Mouse (Mus musculus): Measurements from ENCODE around the gene Slc22a6. TPM values are rescaled to one million over a fixed set of nuclear protein-coding genes. Genes with fewer than 3 reads are reported as not detected.

Slc22a6 gene
- total RNA-seq, 2 experiments from 2014 or later = not detected

GRCm38 (mm10) chr19:8605241-8605558 lies 12.6 kb upstream of the Slc22a6 start:
- ATAC-seq (ENCODE audit: poor library complexity, severe bottlenecking) = no peak

DNA sequence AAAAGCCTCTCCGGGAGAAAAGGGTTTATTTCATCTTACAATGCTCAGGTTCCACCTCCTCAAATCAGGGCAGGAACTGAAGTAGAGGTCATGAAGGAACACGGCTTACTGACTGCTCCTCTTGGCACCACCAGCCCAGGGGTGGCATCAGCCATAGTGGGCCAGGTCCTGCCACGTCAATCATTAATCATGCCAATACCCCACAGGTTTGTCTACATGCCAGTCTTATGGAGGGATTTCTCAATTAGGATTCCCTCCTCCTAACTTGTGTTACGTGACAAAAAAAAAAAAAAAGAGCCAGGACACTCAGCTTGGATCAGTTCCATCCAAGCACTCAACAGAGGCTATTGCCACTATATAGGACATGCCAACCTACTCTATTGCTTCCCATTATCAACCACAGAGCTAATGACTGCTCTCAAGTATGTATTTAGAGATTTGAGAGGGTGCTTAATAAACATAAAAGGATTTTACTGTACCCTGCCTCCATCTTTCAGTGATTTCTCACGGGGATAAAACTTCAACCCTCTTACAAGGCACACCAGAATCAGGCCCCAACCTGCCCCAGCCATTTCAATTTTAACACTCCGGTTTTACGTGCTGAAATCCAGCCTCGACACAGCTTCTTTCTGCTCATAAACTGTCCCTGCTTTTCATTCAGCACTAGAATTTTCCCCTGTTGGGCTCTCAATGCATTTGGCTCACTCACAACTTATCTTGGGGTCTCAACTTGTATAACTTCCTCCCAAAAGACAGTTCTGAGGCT lies 6.3 kb upstream of the Slc22a6 start:
- ATAC-seq (ENCODE audit: poor library complexity, severe bottlenecking) = no peak

DNA sequence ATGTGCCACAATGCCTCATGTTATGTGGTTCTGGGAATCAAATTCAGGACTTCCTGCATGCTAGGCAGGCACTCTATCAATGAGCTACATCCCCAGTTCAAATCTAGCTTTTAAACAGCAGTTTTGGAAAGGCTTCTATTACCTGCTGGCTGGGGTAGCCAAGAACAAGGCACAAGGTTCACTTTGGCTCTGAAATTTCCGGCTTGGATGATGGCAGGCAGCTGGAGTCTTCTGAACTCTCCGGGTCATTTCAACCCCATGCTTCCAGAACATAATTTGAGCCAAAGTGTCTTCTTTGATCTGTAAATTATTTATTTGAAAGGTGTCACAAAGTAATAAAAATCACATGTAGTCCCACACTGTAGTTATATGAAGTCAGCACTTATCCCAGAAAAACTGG lies 4.7 kb upstream of the Slc22a6 start:
- no peak for ATAC-seq (ENCODE audit: poor library complexity, severe bottlenecking)

- no peak for ATAC-seq (ENCODE audit: poor library complexity, severe bottlenecking)
Measured at GRCm38 (mm10) chr19:8614343-8614742, 3.5 kb upstream of the Slc22a6 start.

DNA sequence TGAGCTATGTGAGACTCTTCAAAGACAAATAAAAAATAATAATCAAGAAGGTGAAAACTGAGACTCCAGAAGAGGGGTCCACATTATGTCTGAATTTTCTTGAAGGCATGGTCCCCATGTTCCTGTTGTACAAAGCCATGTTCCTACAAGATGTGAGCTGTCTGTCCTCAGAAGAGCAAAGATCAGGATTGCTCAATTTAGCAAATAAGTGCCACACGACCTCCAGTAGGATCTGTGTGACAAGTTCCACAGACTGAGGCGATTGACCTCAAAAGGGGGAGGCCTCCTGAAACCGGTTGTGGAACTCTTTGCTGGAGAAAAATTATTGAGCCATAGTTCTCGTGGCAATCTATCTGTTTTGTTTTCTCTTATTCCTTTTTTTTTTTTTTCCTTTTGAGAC lies 1.5 kb upstream of the Slc22a6 start:
- ATAC-seq (ENCODE audit: poor library complexity, severe bottlenecking) = no peak

GRCm38 (mm10) chr19:8621098-8621497 lies 3.3 kb downstream of the Slc22a6 start:
- ATAC-seq (ENCODE audit: poor library complexity, severe bottlenecking) = no peak

- ATAC-seq (ENCODE audit: poor library complexity, severe bottlenecking) = no peak
Measured at GRCm38 (mm10) chr19:8630249-8630648, 12.4 kb downstream of the Slc22a6 start.

- no peak for ATAC-seq (ENCODE audit: poor library complexity, severe bottlenecking)
Measured at GRCm38 (mm10) chr19:8630826-8631225, 13.0 kb downstream of the Slc22a6 start.

DNA sequence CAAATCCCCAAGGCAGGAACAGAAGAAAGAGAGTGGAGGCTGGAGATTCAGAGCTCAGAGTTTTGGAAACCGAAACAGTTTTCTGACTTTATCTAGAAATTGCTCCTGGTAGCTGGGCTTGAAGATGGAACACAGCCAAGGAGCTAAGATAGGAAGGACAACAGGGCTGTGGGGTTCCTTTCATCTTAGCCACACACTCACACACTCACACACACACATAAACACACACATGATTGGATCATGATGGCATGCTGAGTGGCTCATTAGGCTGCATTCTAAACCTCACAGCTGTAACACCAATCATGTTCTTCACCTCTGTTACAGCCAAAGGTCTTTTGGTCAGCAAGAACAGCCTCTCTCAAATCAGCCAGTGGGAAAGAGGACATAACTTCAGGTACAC lies 14.2 kb downstream of the Slc22a6 start:
- ATAC-seq (ENCODE audit: poor library complexity, severe bottlenecking) = no peak

DNA sequence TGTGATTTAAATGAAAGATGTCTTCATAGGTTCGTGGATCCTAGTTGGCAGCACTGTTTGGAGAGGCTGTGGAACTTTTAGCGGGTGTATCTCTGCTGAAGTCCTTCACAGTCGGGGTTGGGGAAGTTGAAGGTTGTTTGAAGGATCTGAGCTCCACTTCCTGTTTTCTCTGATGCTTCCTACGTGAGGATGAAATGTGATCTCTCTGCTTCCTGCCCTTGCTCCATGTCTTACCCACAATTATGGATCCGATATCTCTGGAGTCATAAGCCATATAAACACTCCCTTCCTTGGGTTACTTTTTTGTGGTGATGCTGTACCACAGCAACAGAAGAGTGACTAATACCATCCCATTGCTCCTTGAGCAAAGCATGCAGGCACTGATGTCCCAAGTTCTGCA lies 24.2 kb downstream of the Slc22a6 start:
- ATAC-seq (ENCODE audit: poor library complexity, severe bottlenecking) = peak; percentile 91

DNA sequence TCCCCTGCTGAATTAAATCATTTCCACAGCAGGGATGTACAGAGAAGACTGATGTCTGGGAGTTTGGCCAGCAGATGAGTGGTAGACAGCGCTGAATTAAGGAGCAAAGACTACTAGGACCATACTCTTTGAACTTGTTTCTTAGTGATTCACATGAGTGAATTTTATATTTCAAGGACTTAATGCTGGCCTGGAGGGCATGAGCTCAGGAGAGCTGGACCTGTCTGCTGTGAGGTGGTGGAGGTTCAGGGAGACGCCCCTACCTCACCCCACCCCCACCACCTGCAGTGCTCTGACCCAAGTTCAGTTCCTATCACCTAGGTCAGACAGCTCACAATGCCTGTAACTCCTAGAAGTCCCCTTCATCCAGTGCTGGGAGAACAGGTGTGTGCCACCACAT lies 28.6 kb downstream of the Slc22a6 start:
- ATAC-seq (ENCODE audit: poor library complexity, severe bottlenecking) = no peak

DNA sequence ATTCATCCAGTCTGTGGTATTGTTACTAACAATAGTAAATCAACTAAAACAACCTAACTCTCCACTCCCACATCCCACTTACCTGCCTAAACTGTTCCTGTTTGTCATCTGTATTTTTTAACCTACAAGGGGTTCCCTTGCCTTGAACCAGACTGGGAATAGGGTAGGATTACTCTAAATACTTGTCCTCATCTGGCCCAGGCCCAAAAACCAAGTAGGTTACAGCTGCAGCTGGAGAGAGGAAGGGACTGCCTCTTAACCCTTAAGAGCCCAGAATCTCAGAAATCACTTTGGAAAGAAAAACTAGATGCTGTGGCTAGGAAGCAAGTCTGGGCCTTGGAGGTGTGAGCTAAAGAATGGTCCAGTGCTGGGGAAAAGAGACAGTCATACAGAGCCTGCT lies 38.0 kb downstream of the Slc22a6 start:
- ATAC-seq (ENCODE audit: poor library complexity, severe bottlenecking) = no peak

DNA sequence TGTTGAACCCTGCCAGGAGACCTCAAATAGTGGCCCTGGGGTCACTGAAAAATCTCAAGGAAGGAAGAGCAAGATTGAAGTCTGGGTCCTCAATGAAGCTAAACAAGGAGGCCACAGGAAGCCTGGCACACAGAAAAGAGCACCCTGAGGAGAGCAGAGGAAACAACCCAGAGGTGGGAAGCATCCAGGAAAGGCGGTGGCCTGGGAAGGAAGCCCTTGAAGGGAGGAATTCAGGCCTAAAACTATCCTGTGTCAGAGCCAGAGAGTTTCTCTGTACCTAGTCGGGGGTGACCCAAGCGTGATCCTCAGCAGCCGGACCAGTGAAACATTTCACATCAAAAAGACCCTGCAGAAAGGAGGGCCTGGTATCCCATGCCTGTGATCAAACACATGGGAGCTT lies 38.5 kb downstream of the Slc22a6 start:
- ATAC-seq (ENCODE audit: poor library complexity, severe bottlenecking) = no peak

DNA sequence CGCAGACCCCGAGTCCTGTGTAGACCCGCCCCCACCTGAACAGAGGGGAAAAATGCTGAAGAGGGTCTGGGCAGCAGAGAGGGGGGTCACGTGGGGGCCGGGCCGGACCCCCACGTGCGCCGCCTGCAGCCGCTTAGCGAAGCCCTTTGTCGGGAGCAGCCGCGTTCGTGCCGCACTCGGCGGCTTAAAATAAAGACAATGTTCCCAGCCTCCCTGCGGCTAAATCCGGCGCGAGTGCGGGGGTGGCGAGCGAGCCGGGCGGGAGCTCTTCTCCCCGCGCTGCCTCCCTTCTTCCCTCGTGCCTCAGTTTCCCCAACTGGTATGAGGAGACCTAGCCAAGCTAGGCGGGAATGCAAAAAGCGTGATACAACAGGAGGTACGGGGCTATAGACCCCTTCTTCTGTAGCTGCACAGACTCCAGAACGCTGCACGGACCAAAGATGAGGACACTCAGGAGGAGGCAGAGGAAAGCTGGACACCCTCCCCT lies 44.0 kb downstream of the Slc22a6 start:
- ATAC-seq (ENCODE audit: poor library complexity, severe bottlenecking) = no peak

DNA sequence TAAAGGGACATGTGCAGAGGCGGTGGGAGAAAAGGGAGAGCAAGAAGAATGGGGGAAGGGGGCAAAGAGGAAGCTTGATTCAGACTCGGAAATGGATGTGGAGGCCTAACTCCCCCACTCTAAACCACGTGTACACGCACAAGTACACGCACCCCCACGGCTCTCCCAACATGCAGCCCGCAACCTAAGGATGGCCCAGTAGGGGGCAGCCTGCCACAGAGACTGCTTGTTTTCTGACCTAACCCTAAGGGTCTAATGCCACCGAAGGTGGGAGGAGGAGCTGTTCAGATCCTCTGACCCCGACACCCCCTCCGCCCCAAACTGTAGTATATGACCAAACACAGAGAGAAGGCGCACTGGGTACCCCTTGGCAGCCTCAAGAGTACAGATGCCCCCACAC lies 44.5 kb downstream of the Slc22a6 start:
- peak; percentile 70 for ATAC-seq (ENCODE audit: poor library complexity, severe bottlenecking)

DNA sequence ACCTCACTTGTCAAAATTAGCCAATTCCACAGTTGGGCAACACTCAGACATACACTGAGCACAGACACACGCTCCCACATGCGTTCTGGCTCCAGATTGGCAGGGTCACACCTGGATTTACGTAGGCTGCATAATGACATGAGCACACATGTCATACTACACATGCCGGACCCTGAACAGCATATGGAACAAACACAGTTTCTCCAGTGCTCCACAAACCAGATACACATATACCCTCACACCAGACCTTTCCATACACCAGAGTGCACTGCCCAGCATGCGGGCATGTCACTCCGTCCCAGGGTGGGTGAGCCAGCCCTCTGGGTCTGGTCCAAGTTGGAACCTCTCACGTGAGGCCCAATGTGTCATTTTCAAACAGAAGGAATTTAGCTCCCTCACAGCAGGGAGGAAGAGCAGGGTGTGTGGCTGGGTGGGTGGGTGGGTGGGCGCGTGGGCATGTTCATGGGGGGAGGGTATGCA lies 45.6 kb downstream of the Slc22a6 start, which contains the start of gene Chrm1:
Gene Chrm1, plus strand, starts transcription at position 430 of the 480 bp plus-strand sequence.
- ATAC-seq (ENCODE audit: poor library complexity, severe bottlenecking) = no peak

DNA sequence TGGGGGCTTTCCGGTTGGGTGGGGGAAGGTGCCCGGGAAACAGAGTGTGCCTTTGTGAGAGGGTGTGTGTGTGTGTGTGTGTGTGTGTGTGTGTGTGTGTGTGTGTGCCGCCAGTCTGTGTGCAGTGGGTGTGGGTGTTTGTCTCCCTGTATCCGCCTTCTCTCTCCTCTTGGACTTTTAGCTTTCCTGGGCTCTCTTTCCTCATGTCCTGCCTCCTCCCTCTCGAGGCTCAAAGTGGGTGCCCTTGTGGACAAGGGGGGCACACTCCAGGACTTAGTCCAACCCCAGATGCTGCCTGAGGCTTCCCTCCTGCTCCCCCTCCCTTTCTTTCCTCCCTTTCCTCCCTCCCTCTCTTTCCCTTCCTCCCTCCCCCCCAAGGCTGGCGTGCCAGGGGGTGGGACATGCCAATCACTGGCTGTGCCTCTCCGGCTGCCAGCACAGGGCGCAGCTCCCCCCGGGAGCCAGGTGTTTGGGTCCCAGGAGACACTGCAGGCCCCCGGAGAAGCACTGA lies 46.1 kb downstream of the Slc22a6 start:
- ATAC-seq (ENCODE audit: poor library complexity, severe bottlenecking) = no peak

DNA sequence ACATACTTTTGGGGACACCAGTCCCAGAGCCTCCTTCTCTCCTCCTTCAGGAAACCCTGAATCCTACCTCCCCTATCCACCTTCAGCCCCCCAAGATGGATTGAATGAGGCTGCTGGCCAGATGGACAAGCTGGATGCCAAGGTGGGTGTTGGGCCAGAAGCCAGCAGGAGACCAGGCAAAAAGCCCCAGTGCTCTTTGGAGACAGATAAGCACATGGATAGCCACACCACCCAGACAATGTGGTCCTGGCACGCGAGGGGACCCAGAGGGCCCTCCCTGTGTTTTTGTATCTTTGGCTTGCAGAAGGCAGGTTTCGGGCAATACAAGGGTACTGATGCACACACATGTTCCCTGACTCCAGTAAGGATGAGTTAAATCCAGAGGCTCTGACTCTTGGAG lies 47.0 kb downstream of the Slc22a6 start:
- no peak for ATAC-seq (ENCODE audit: poor library complexity, severe bottlenecking)

- no peak for ATAC-seq (ENCODE audit: poor library complexity, severe bottlenecking)
Measured at GRCm38 (mm10) chr19:8665746-8666145, 47.9 kb downstream of the Slc22a6 start.

DNA sequence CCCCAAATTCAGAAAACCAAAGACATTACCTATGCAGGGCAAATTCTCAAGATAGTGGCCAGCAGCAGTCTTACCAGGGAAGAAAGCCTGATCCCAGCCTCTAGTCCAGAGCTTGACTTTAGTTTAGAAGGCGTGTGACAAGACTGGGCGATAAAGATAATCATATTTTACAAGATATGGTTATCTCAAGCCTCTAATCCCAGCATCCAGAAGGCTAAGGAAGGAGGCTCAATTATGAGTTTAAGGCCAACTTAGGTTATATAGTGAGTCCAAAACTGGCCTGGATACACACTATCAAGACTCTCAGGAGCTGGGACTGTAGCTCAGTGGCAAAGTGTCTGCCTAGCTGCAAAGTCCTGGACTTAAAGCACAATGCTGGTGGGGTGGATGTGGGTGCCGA lies 55.0 kb downstream of the Slc22a6 start:
- ATAC-seq (ENCODE audit: poor library complexity, severe bottlenecking) = no peak

GRCm38 (mm10) chr19:8673336-8674063 lies 55.7 kb downstream of the Slc22a6 start:
- no peak for ATAC-seq (ENCODE audit: poor library complexity, severe bottlenecking)

Measured in megakaryocyte, adult 5-6 weeks (primary cell).